Mouse (Mus musculus) retina, adult 2 months (tissue): ENCODE measurements around the gene Spata20.

Experiments used
- DNase-seq: peaks from one replicate; pipeline ENCODE4 v3.0.0-alpha.2; 2012; ENCODE audit warnings: low read depth, low spot score

The Spata20 gene

GRCm38 (mm10) chr11:94482738-94483137 is 3.2 kb downstream of the Spata20 start:
- DNase-seq, result no peak

- DNase-seq, result no peak
Observed at GRCm38 (mm10) chr11:94481963-94482362, 4.0 kb downstream of the Spata20 start.

GRCm38 (mm10) chr11:94480382-94480781 is 5.6 kb downstream of the Spata20 start:
- no peak for DNase-seq

- DNase-seq, result no peak
Observed at GRCm38 (mm10) chr11:94477651-94478050, 8.3 kb downstream of the Spata20 start.

- DNase-seq, result no peak
Observed at GRCm38 (mm10) chr11:94475722-94476121, 10.3 kb downstream of the Spata20 start.

GRCm38 (mm10) chr11:94474544-94474910 is 11.5 kb downstream of the Spata20 start:
- no peak for DNase-seq

GRCm38 (mm10) chr11:94473707-94474543 is 12.1 kb downstream of the Spata20 start, which contains the start of gene Cacna1g:
Gene Cacna1g (minus strand): TSS chr11:94474198.
- no peak for DNase-seq

- DNase-seq, result no peak
Observed at GRCm38 (mm10) chr11:94472916-94473706, 12.9 kb downstream of the Spata20 start.

GRCm38 (mm10) chr11:94472585-94472915 is 13.4 kb downstream of the Spata20 start:
- DNase-seq, result no peak

GRCm38 (mm10) chr11:94471740-94472584 is 14.0 kb downstream of the Spata20 start:
- DNase-seq, result no peak

GRCm38 (mm10) chr11:94470391-94470790 is 15.6 kb downstream of the Spata20 start:
- no peak for DNase-seq

- DNase-seq, result no peak
Observed at GRCm38 (mm10) chr11:94469136-94470064, 16.6 kb downstream of the Spata20 start.

GRCm38 (mm10) chr11:94468582-94469064 is 17.4 kb downstream of the Spata20 start:
- DNase-seq, result no peak

GRCm38 (mm10) chr11:94466333-94466855 is 19.6 kb downstream of the Spata20 start:
- DNase-seq, result no peak

- DNase-seq, result no peak
Observed at GRCm38 (mm10) chr11:94464170-94464569, 21.8 kb downstream of the Spata20 start.

- no peak for DNase-seq
Observed at GRCm38 (mm10) chr11:94461856-94462255, 24.1 kb downstream of the Spata20 start.

- no peak for DNase-seq
Observed at GRCm38 (mm10) chr11:94457001-94457400, 29.0 kb downstream of the Spata20 start.

- no peak for DNase-seq
Observed at GRCm38 (mm10) chr11:94456347-94456746, 29.6 kb downstream of the Spata20 start.

- DNase-seq, result no peak
Observed at GRCm38 (mm10) chr11:94455161-94455820, 30.7 kb downstream of the Spata20 start.

GRCm38 (mm10) chr11:94454756-94455155 is 31.2 kb downstream of the Spata20 start:
- DNase-seq, result no peak
